Mouse (Mus musculus) ES-Bruce4 (cell line): ENCODE data around the gene Crtc3.

Experiments used
- CTCF ChIP-seq: IDR thresholded peaks from one replicate; pipeline ENCODE4 v1.8.1; 2011; ENCODE audit warnings: low read depth, low read length
- EP300 ChIP-seq: IDR thresholded peaks from 2 replicates; pipeline ENCODE4 v1.6.1; 2011; ENCODE audit warnings: low read depth, low read length; ENCODE audit not compliant: insufficient read depth
- POLR2A ChIP-seq: IDR thresholded peaks from one replicate; pipeline ENCODE4 v1.8.1; 2011; ENCODE audit warnings: low read length; ENCODE audit not compliant: insufficient read depth

GRCm38 (mm10) chr7:80704066-80704465 lies 15.4 kb upstream of the Crtc3 start:
- TF ChIP-seq EP300 (no peak), POLR2A (no peak), CTCF (no peak)
